Mouse (Mus musculus) forebrain, postnatal 0 days (tissue): ENCODE measurements around the gene Txndc11. TPM values are rescaled to one million over a fixed set of nuclear protein-coding genes. Genes with fewer than 3 reads are reported as not detected.

Source experiments
- ATAC-seq: fragments of 200-750 bp; cut with Nextera tagmentation; 2 replicates; pipeline ENCODE4 v1.8.0; 2017; ENCODE audit warnings: mild to moderate bottlenecking, moderate library complexity
- DNase-seq: peaks from one replicate; pipeline ENCODE4 v3.0.0-alpha.2; 2015
- H3K27ac ChIP-seq: fragments of 300-500 bp; sonication (generic); 2 replicates; pipeline ENCODE4 v1.5.1; 2014; ENCODE audit warnings: low read depth, mild to moderate bottlenecking, antibody characterized with exemption, low read length, moderate library complexity, mixed read lengths
- H3K27me3 ChIP-seq: fragments of 300-500 bp; sonication (generic); 2 replicates; pipeline ENCODE4 v1.6.1; 2014; ENCODE audit warnings: mild to moderate bottlenecking, low read length, mixed read lengths; ENCODE audit not compliant: insufficient read depth
- H3K36me3 ChIP-seq: fragments of 300-500 bp; sonication (generic); 2 replicates; pipeline ENCODE4 v1.6.1; 2014; ENCODE audit warnings: mild to moderate bottlenecking, moderate library complexity; ENCODE audit not compliant: insufficient read depth
- H3K4me1 ChIP-seq: fragments of 300-500 bp; sonication (generic); 2 replicates; pipeline ENCODE4 v1.6.1; 2014; ENCODE audit warnings: antibody characterized with exemption; ENCODE audit not compliant: insufficient read depth
- H3K4me2 ChIP-seq: fragments of 300-500 bp; sonication (generic); 2 replicates; pipeline ENCODE4 v1.6.1; 2014; ENCODE audit warnings: low read depth, mild to moderate bottlenecking, moderate library complexity
- H3K4me3 ChIP-seq: fragments of 300-500 bp; sonication (generic); 2 replicates; pipeline ENCODE4 v1.5.1; 2014; ENCODE audit warnings: low read depth, low read length, mixed read lengths
- H3K9ac ChIP-seq: fragments of 300-500 bp; sonication (generic); 2 replicates; pipeline ENCODE4 v1.6.1; 2014; ENCODE audit warnings: mild to moderate bottlenecking
- H3K9me3 ChIP-seq: fragments of 300-500 bp; sonication (generic); 2 replicates; pipeline ENCODE4 v1.6.1; 2016; ENCODE audit warnings: low read length
- CTCF ChIP-seq: sonication (generic); IDR thresholded peaks from 2 replicates; pipeline ENCODE4 v1.5.1; 2016; ENCODE audit warnings: antibody characterized with exemption, control low read depth, low read depth
- WGBS: fragments of 180-500 bp; shearing (Covaris S2); extraction: QIAGEN DNeasy Blood & Tissue Kit; methylation state at CpG from one replicate; pipeline ENCODE4 v1.1.7; 2014; 5-methylcytosine and 5-hydroxymethylcytosine counted together
- polyA plus RNA-seq: library from polyadenylated mRNA; unstranded; fragments of >200 nt; fragmentation: Nextera tagmentation; extraction: Ambion mirVana; gene quantifications from 2 replicates; pipeline ENCODE4 v1.2.1, GENCODE M21; 2015
- total RNA-seq: library from RNA; depleted of rRNA; stranded (reverse); fragments of >200 nt; gene quantifications from 2 replicates; pipeline ENCODE4 v1.2.3, GENCODE M21; 2014

Txndc11 gene
- total and polyA plus RNA-seq, 2 experiments from 2014 or later, result 29.9 to 43.8 TPM

GRCm38 (mm10) chr16:11086856-11087588, 47.4 kb downstream of the Txndc11 start:
- WGBS, result 26% methylated on average over 5 of the region's 5 CpGs
- Histone ChIP-seq H3K4me1 (no peaks in the 10 kb centered on the region), H3K27me3 (no peaks in the 10 kb centered on the region), H3K27ac (0 out of 2 replicates have a peak overlapping the region, but pooled peaks have one; percentile 24), H3K9me3 (no peaks in the 10 kb centered on the region), H3K9ac (no peak overlapping the region), H3K4me3 (no peak overlapping the region), H3K36me3 (peaks cover 55% of the 10 kb centered on the region), H3K4me2 (no peak overlapping the region)
- ATAC-seq (peak; percentile 79), DNase-seq (peak; percentile 63)
- peak; percentile 37; the same call in 1 of the 2 replicates for TF ChIP-seq CTCF

- Histone ChIP-seq H3K9me3 (no peaks in the 10 kb centered on the region), H3K4me2 (no peak overlapping the region), H3K27ac (no peak overlapping the region), H3K4me3 (no peak overlapping the region), H3K36me3 (peaks cover 50% of the 10 kb centered on the region), H3K9ac (no peak overlapping the region), H3K27me3 (no peaks in the 10 kb centered on the region), H3K4me1 (no peaks in the 10 kb centered on the region)
- ATAC-seq (no peak), DNase-seq (no peak)
- no peak for TF ChIP-seq CTCF
- 89% methylated on average over 3 of the region's 3 CpGs for WGBS
These were observed 48.2 kb downstream of the Txndc11 start for GRCm38 (mm10) chr16:11086299-11086698.

GRCm38 (mm10) chr16:11084181-11084580, 50.3 kb downstream of the Txndc11 start:
- Histone ChIP-seq H3K27me3 (no peaks in the 10 kb centered on the region), H3K4me2 (no peak overlapping the region), H3K9ac (no peak overlapping the region), H3K9me3 (no peaks in the 10 kb centered on the region), H3K4me3 (no peak overlapping the region), H3K36me3 (peaks cover 46% of the 10 kb centered on the region), H3K4me1 (no peaks in the 10 kb centered on the region), H3K27ac (no peak overlapping the region)
- DNase-seq (no peak), ATAC-seq (no peak)
- TF ChIP-seq CTCF, result no peak
- 91% methylated on average over 8 of the region's 8 CpGs for WGBS

GRCm38 (mm10) chr16:11078216-11078869, 56.1 kb downstream of the Txndc11 start:
- Histone ChIP-seq H3K9me3 (no peaks in the 10 kb centered on the region), H3K27me3 (no peaks in the 10 kb centered on the region), H3K36me3 (peaks cover 65% of the 10 kb centered on the region), H3K4me1 (0 out of 2 replicates have a peak, but pooled peaks cover 4% of the 10 kb centered on the region), H3K4me3 (no peak overlapping the region), H3K9ac (no peak overlapping the region), H3K27ac (no peak overlapping the region), H3K4me2 (no peak overlapping the region)
- whole genome bisulfite sequencing, result 60% methylated on average over 3 of the region's 3 CpGs
- DNase-seq (no peak), ATAC-seq (no peak)
- no peak for TF ChIP-seq CTCF

GRCm38 (mm10) chr16:11077601-11078201, 56.7 kb downstream of the Txndc11 start:
- 79% methylated on average over 9 of the region's 9 CpGs for WGBS
- H3K36me3 ChIP-seq, result peaks cover 62% of the 10 kb centered on the region
- H3K27me3 ChIP-seq, result no peaks in the 10 kb centered on the region
- H3K4me3 ChIP-seq, result no peak overlapping the region
- no peaks in the 10 kb centered on the region for H3K9me3 ChIP-seq
- DNase-seq, result no peak
- no peak overlapping the region for H3K27ac ChIP-seq
- H3K4me1 ChIP-seq, result 0 out of 2 replicates have a peak, but pooled peaks cover 6% of the 10 kb centered on the region
- no peak for TF ChIP-seq CTCF
- no peak overlapping the region for H3K4me2 ChIP-seq
- no peak overlapping the region for H3K9ac ChIP-seq
- ATAC-seq, result no peak

GRCm38 (mm10) chr16:11073060-11073459, 61.4 kb downstream of the Txndc11 start:
- DNase-seq (no peak), ATAC-seq (no peak)
- H3K27me3 ChIP-seq, result no peaks in the 10 kb centered on the region
- no peak overlapping the region for H3K9ac ChIP-seq
- no peak for TF ChIP-seq CTCF
- WGBS, result 67% methylated on average over 6 of the region's 6 CpGs
- H3K36me3 ChIP-seq, result peaks cover 52% of the 10 kb centered on the region
- no peaks in the 10 kb centered on the region for H3K9me3 ChIP-seq
- H3K4me2 ChIP-seq, result no peak overlapping the region
- H3K4me3 ChIP-seq, result no peak overlapping the region
- H3K4me1 ChIP-seq, result peaks cover 24% of the 10 kb centered on the region
- no peak overlapping the region for H3K27ac ChIP-seq

DNA sequence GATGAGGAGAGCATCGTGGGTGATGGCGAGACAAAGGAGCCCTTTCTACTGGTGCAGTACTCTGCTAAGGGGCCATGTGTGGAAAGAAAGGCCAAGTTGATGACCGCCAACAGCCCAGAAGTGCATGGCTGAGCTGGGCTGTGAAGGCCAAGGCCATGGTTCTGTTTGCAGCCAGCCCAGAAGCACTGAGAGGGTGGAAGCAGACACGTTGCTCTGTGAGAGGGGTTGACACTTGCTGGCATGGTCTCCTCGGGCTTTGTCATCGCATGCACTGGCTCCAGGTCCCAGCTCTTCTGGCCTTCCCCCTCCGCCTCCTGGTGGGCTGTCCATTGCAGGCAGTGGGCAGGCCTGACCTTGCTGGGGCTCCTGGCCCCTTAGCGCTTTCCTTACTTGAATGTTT, 62.0 kb downstream of the Txndc11 start:
- H3K36me3 ChIP-seq, result peaks cover 52% of the 10 kb centered on the region
- H3K9ac ChIP-seq, result no peak overlapping the region
- 80% methylated on average over 8 of the region's 8 CpGs for WGBS
- peaks cover 30% of the 10 kb centered on the region for H3K4me1 ChIP-seq
- no peak overlapping the region for H3K4me3 ChIP-seq
- no peak overlapping the region for H3K27ac ChIP-seq
- no peaks in the 10 kb centered on the region for H3K9me3 ChIP-seq
- H3K4me2 ChIP-seq, result no peak overlapping the region
- no peaks in the 10 kb centered on the region for H3K27me3 ChIP-seq
- no peak for TF ChIP-seq CTCF
- no peak for ATAC-seq
- DNase-seq, result no peak
